Mouse (Mus musculus) skeletal muscle tissue, adult 2 months (tissue): ENCODE data around the gene Gmds.

ENCODE experiments used
- DNase-seq: peaks from one replicate; pipeline ENCODE4 v3.0.0-alpha.2; 2012; ENCODE audit warnings: low read depth, low spot score

The Gmds gene

GRCm38 (mm10) chr13:32338513-32339365 is at the start of gene Gmds:
TSS of gene Gmds (minus strand) at chr13:32338740.
- DNase-seq = peak; percentile 89

- DNase-seq = no peak
Measured at GRCm38 (mm10) chr13:32385421-32386092, 47.0 kb upstream of the Gmds start.

- DNase-seq = no peak
Measured at GRCm38 (mm10) chr13:32382227-32383010, 43.9 kb upstream of the Gmds start.

- no peak for DNase-seq
Measured at GRCm38 (mm10) chr13:32378634-32379033, 40.1 kb upstream of the Gmds start.

- DNase-seq = no peak
Measured at GRCm38 (mm10) chr13:32372531-32372883, 34.0 kb upstream of the Gmds start.

GRCm38 (mm10) chr13:32371874-32372530 is 33.5 kb upstream of the Gmds start:
- DNase-seq = no peak

- DNase-seq = peak; percentile 55
Measured at GRCm38 (mm10) chr13:32370751-32371150, 32.2 kb upstream of the Gmds start.

- peak; percentile 46 for DNase-seq
Measured at GRCm38 (mm10) chr13:32370135-32370534, 31.6 kb upstream of the Gmds start.

- no peak for DNase-seq
Measured at GRCm38 (mm10) chr13:32337735-32338512, 616 bp downstream of the Gmds start.

- DNase-seq = no peak
Measured at GRCm38 (mm10) chr13:32318309-32318708, 20.2 kb downstream of the Gmds start.

- no peak for DNase-seq
Measured at GRCm38 (mm10) chr13:32317354-32317753, 21.2 kb downstream of the Gmds start.

GRCm38 (mm10) chr13:32312663-32313062 is 25.9 kb downstream of the Gmds start:
- peak; percentile 51 for DNase-seq

- no peak for DNase-seq
Measured at GRCm38 (mm10) chr13:32311476-32311875, 27.1 kb downstream of the Gmds start.

GRCm38 (mm10) chr13:32298456-32298855 is 40.1 kb downstream of the Gmds start:
- no peak for DNase-seq

- no peak for DNase-seq
Measured at GRCm38 (mm10) chr13:32297398-32297797, 41.1 kb downstream of the Gmds start.

GRCm38 (mm10) chr13:32294416-32295195 is 43.9 kb downstream of the Gmds start:
- DNase-seq = no peak

- no peak for DNase-seq
Measured at GRCm38 (mm10) chr13:32272937-32273496, 65.5 kb downstream of the Gmds start.

- DNase-seq = no peak
Measured at GRCm38 (mm10) chr13:32269757-32270156, 68.8 kb downstream of the Gmds start.

GRCm38 (mm10) chr13:32269261-32269660 is 69.3 kb downstream of the Gmds start:
- DNase-seq = no peak

- no peak for DNase-seq
Measured at GRCm38 (mm10) chr13:32268284-32268683, 70.3 kb downstream of the Gmds start.
